Comparison of ENCODE assay signal across 13 mouse cellular contexts in the genomic region with DNA sequence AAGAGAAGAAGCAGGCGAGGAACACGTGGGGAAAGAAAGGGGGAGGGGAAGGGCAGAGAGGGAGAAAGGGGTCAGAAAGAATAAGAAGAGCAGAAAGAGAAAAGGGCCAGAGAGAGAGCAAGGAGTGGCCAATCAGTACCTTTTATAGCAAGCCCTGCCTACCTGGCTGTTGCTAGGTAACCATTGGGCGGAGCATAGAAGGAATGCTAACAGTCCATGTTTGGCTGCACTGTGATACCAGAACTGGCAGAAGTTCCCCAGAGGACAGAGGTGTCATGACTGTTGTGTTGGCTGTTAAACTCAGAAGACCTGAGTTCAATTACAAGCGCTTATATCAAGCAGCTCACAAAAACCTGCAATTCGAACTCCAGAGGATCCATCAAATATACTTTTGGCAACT.
"Had no signal": no experiment of that assay in that cellular context is flagged by ENCODE, and none has a peak within 500 bp of the region (broad histone marks: within the 10 kb centered on the region; RNA-seq: fewer than 3 reads in every experiment).

No protein-coding gene starts in this region.

- DNase-seq: gastrocnemius, adult 2 months; gastrocnemius, postnatal 10 days; gastrocnemius, postnatal 25 days; heart, adult 18-20 months; heart, postnatal 10 days; heart, postnatal 4 days; kidney, adult 2 months; kidney, adult 9 months; kidney, postnatal 14 days; kidney, postnatal 36 days; layer of hippocampus, adult 9-11 months; liver; liver, embryonic 13.5 days had no signal
